Comparison of ENCODE assay signal across 8 mouse cellular contexts in the genomic region with DNA sequence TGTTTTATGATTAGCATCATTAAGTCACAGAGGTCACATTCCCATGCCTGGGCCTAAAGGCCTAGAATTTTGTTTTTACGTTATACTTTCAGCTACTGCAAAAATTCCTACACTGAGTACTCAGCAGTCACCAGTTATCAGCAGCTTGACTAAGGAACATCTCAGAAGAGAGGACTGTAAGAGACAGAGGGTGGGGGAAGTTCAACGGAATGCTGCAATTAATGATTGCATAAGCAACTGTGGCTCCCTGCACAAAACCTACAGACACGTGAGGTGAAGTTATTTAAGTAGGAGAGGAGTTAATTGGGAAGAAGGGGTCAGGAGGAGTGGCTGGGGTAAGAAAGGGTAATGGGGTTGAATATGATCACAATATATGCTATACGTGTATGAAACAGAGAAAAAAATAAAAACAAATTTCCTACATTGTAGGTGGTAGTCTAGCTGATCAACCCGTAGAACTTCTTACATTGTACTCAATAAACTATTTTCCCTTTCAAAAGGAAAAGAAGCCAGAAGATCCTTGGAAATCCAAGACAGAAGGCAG. TPM values are rescaled to one million over a fixed set of nuclear protein-coding genes. Genes with fewer than 3 reads are reported as not detected.
DNase-seq lines count a peak whose midpoint lies in the region; ATAC-seq and TF ChIP-seq lines count a peak whose summit lies in the region.

No protein-coding gene starts in this region.

- H3K36me3 ChIP-seq in forebrain, postnatal 0 days (ENCODE audit: insufficient read depth) = no peaks in the 10 kb centered on the region
- H3K36me3 ChIP-seq in lung, embryonic 16.5 days (ENCODE audit: control insufficient read depth, insufficient read depth, low read length) = no peaks in the 10 kb centered on the region

- ATAC-seq in CD4-positive, CD25-positive, alpha-beta regulatory T cell, adult 4 months = peak; percentile 0
- peak; percentile 4; the same call in 1 of the 2 replicates for ATAC-seq in forebrain, postnatal 0 days
- peak; percentile 35 for ATAC-seq in lung, embryonic 16.5 days (ENCODE audit: low read depth)

- H3K27ac ChIP-seq in forebrain, postnatal 0 days (ENCODE audit: low read depth, low read length) = no peak overlapping the region
- H3K27ac ChIP-seq in lung, embryonic 16.5 days (ENCODE audit: low read length) = no peak overlapping the region

- H3K4me1 ChIP-seq in forebrain, postnatal 0 days (ENCODE audit: insufficient read depth) = no peaks in the 10 kb centered on the region
- peaks cover 9% of the 10 kb centered on the region for H3K4me1 ChIP-seq in lung, embryonic 16.5 days (replicated peaks; ENCODE audit: control insufficient read depth, insufficient read depth, low read length)

- no peaks in the 10 kb centered on the region for H3K9me3 ChIP-seq in forebrain, postnatal 0 days (ENCODE audit: low read length)
- H3K9me3 ChIP-seq in lung, embryonic 16.5 days (ENCODE audit: control insufficient read depth, low read length) = no peaks in the 10 kb centered on the region

- peak overlapping the region; percentile 58 for H3K4me2 ChIP-seq in forebrain, postnatal 0 days (ENCODE audit: low read depth)
- H3K4me2 ChIP-seq in lung, embryonic 16.5 days (ENCODE audit: low read depth, low read length) = peak overlapping the region; percentile 24

- TF ChIP-seq CTCF in forebrain, postnatal 0 days (IDR thresholded peaks at IDR 0.05; ENCODE audit: low read depth) = no peak

- 44% methylated on average over 5 of the region's 5 CpGs for WGBS in forebrain, postnatal 0 days
- 51% methylated on average over 5 of the region's 5 CpGs for WGBS in lung, embryonic 16.5 days

- peak; percentile 10 for DNase-seq in cerebellum, adult 11-12 months
- no peak for DNase-seq in cerebellum, adult 11 months
- no peak for DNase-seq in forebrain, postnatal 0 days
- no peak for DNase-seq in retina, postnatal 1 day
- no peak for DNase-seq in Muller cell, postnatal 12 days (ENCODE audit: inconsistent ontology term)
- DNase-seq in urinary bladder, postnatal 25 days (ENCODE audit: low spot score) = no peak

- peak overlapping the region; percentile 75 for H3K4me3 ChIP-seq in forebrain, postnatal 0 days (ENCODE audit: low read depth, low read length)
- peak overlapping the region; percentile 88 for H3K4me3 ChIP-seq in lung, embryonic 16.5 days (ENCODE audit: low read length)

- H3K9ac ChIP-seq in forebrain, postnatal 0 days = peak overlapping the region; percentile 81; the same call in 1 of the 2 replicates
- no peak overlapping the region for H3K9ac ChIP-seq in lung, embryonic 16.5 days (ENCODE audit: low read length)

- H3K27me3 ChIP-seq in forebrain, postnatal 0 days (ENCODE audit: insufficient read depth, low read length) = no peaks in the 10 kb centered on the region
- H3K27me3 ChIP-seq in lung, embryonic 16.5 days (ENCODE audit: control insufficient read depth, insufficient read depth, low read depth, low read length) = no peaks in the 10 kb centered on the region

RNA-seq across cellular contexts. Expression of a gene that starts 0.4 kb away (rescaled TPM):
- polyA plus RNA-seq in CD4-positive, CD25-positive, alpha-beta regulatory T cell, adult 4 months (2017; shearing (Covaris generic)) = 10 to 100 TPM; 48.0 to 48.3 TPM
- 22.9 and 32.7 TPM in 2 replicates for total RNA-seq in forebrain, postnatal 0 days (2014; rRNA removed)
- polyA plus RNA-seq in forebrain, postnatal 0 days (2015; fragmentation: Nextera tagmentation; extraction: Ambion mirVana) = 19.5 and 21.6 TPM in 2 replicates
- 51.2 and 58.9 TPM in 2 replicates for polyA plus RNA-seq in lung, embryonic 16.5 days (2015; fragmentation: Nextera tagmentation; extraction: Ambion mirVana)
